Mouse (Mus musculus): ENCODE measurements at regions not wholly inside any gene's neighbourhood (a gene's known extent, or its start where the extent isn't known, plus 50 kb on each side); places are given as distances from the start of the nearest gene placed in this dataset.

DNA sequence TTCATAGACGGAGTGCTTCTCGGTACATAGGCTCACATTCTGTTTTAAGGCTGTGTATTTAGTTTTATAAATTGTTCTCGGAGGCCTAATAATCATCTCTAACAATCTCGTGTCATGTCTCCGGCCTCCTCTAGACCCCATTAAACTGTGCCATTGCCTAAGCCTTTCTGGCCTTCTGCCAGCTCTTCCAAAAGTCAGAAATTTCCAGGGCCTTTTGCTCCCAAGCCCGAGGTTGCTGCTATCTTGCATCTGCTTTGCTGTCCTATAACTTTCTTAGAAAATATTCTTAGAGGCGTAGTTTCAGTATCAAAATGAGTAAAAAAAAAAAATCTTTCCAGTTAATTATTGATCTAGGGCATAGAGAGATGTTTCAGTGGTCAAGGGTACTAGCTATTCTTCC, 361.2 kb upstream of the Mmadhc start:
- TF ChIP-seq CTCF (IDR thresholded peaks at IDR 0.05) (no peak), EP300 (IDR thresholded peaks at IDR 0.05) (no peak)

All from lung, postnatal 0 days (tissue).